Mouse (Mus musculus) natural killer cell, adult 2 months (primary cell): ENCODE results near the gene Tpcn2.
A peak's percentile ranks its signal among the peaks of the same experiment; 100 is the strongest.

Source experiments
- DNase-seq, 2 experiments: peaks; one replicate each; pipeline ENCODE4 v3.0.0; 2022; ENCODE audit warnings: low spot score in 2 of 2

The Tpcn2 gene

DNA sequence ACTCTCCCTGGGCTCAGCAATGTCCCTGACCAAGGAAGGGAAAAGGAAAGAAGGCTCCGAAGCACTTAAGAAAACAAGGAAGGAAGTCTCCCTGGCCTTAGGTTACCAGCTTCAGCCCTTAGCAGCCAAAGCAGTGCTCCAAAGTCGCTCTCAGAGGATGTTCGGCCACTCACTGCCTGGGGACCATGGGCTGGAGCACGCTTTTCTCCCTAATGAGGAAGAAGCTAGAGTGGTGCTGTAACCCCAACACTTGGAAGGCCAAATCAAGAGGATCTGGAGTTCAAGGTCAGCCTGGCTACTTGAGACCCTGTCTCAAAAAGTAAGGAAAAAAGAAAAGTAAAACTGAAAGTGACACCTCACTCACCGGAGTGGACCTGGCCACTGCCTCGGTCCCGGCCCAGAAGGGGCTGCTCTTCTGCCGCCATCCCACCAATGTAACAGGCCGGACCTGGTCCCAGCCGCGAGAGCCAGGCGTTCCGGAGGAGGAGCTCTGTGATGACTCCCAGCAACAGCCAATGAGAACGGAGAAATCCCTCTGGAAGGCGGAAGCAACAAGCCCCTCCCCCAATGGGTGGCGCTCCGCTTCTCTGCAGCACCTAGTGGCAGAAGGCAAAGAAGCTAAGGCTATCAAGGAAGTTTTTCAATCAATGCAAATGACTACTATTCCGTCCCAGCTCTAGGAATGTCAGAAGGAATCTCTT, at the start of gene Tpcn2:
Gene Tpcn2 (minus strand): TSS at position 525 of the 701 bp plus-strand sequence.
- DNase-seq, result peak; percentile 81 to 85

GRCm38 (mm10) chr7:145332376-145333041, 48.7 kb upstream of the Tpcn2 start:
- no peak for DNase-seq

GRCm38 (mm10) chr7:145330641-145331040, 46.8 kb upstream of the Tpcn2 start:
- DNase-seq, result no peak

- no peak for DNase-seq
Measured at GRCm38 (mm10) chr7:145329982-145330381, 46.2 kb upstream of the Tpcn2 start.

- DNase-seq, result no peak
Measured at GRCm38 (mm10) chr7:145325697-145326096, 41.9 kb upstream of the Tpcn2 start.

DNA sequence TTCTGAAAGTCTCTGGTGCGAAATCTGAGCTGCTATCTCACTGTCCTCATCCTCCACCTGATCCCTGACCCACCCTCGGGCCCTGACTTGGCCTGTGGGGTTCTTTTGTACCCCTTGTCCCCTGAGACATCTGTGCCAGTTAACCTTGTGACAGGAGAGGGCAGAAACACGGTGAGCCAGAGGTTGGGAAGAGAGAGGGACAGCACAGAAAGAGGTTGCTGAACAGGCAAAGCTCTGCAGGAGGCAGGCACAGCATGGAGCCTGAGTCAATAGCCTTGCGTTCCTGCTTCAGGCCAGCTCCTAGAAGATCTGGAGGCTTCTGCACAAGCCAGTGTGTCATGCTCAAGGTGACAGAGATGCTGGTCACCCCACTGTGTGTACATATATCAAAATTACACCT, 39.8 kb upstream of the Tpcn2 start:
- no peak for DNase-seq

DNA sequence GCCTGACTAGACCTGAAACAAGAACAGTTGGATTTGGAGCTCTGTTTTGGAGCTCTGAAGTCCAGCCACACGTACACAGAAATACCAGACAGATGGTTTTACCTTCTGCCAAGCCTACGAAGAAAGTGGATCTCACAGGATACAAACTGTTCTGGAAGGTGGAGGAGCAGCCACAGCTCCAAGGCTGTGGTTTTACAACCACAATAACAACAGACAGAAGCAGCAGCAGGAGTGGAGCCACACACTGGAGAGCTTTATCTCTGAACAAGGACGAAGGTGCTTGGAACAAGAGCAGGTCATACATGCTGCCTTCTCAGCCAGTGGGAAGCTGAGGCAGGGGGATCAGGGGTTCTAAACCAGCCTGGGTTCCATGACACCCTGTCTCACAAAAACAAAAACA, 35.7 kb upstream of the Tpcn2 start:
- DNase-seq, result no peak

GRCm38 (mm10) chr7:145317522-145317921, 33.7 kb upstream of the Tpcn2 start:
- DNase-seq, result no peak

DNA sequence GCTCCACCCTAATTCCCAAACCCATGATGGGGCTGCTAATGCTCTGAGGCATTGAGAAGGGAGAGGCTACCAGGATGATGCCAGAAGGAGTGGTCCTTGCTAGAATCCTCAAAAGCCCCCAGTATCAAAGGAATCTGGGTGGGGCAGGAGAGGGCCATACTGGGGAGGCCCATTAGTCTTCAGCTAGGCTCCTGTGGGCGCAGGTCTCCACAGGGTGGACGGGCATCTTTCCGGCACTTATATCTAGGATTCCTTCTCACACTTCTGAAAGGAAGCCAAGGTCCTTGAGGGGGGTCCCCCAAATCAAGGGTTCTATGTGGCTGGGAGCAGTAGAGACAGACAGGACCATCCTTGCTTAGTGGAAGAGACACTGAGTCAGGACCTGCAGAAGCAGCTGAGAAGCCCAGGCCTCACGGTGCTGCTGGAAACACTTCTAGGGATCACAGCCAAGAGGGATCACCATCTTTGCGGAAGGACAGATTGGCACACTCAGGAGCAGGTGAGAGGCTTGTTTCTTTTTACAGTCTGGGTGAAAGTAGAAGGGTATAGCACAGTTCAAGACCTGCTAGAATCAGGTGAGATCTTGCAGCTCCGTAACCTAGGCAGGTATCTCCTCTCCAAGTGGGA, 31.1 kb upstream of the Tpcn2 start, which contains the start of gene Mrgprd:
Gene Mrgprd (plus strand): TSS at position 51 of the 627 bp plus-strand sequence.
- DNase-seq, result no peak

GRCm38 (mm10) chr7:145312137-145312536, 28.3 kb upstream of the Tpcn2 start:
- DNase-seq, result no peak

DNA sequence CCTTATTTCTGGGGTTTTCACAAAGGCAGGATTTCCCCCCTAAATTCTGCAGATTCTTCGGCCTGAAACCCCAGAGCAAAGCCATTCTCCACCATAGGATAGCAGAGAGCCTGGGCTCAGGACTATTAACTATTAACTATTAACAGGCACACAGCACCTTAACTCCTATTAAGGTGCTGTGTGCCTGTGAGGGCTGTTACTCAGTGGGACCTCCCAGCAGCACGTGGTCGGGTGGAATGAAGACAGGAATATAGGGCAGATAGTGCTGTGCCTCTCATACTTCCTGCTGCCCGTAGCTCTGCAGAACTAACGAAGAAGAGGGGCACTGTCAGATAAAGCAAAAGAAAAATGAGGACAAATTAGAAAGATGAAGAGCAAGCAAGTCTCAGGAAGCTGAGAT, 26.7 kb upstream of the Tpcn2 start:
- no peak for DNase-seq

DNA sequence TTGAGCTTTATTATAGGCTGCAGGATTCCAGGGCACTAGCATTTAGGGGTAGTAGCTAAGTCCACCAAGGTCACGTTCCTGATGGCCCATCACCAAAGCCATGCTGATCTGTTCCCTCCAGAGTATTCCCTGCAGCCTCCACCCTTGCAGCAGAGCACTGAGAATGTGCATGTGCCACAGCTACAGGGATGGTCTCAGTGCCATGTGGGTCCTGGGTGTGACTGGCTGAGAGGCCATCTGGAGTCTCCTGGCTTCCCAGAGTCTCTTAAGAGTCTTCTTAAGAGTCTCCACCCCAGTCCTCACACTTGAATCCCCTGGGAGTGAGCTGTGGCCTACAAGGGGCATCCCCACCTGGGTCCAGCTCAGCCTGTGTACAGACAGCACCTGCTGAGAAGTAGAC, 26.1 kb upstream of the Tpcn2 start:
- no peak for DNase-seq

DNA sequence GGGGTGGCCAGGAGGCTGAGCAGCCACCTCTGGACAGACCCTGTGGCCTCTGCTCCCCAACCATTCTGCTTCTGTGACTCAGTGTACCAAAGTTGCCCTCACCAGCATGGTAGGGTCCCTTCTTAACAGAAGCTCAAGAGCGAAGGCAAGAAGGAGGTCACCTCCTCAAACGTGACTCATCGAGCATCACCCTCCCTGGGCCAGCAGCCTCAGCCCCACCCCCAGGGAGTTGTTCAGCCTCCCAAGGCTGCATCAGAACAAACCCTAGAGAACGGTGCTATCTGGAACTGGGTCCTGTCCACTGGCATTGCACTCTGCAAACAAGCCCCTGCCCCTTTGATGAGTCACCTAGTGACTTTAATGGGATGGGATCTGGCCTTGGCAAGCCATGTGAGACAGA, 25.1 kb upstream of the Tpcn2 start:
- DNase-seq, result no peak

- no peak for DNase-seq
Measured at GRCm38 (mm10) chr7:145308061-145308675, 24.4 kb upstream of the Tpcn2 start.

DNA sequence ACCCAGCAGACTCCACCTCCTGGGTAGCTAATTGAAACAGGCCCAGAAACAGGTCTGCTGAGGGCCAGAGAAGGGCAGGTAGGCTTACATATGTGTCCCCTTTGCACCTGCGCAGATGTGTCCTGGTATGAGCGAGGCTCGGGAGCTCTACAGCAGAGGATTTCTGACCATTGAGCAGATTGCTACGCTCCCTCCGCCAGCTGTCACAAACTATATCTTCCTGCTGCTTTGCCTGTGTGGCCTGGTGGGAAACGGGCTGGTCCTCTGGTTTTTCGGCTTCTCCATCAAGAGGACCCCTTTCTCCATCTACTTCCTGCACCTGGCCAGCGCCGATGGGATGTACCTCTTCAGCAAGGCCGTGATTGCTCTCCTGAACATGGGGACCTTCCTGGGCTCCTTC, 23.8 kb upstream of the Tpcn2 start:
- no peak for DNase-seq

DNA sequence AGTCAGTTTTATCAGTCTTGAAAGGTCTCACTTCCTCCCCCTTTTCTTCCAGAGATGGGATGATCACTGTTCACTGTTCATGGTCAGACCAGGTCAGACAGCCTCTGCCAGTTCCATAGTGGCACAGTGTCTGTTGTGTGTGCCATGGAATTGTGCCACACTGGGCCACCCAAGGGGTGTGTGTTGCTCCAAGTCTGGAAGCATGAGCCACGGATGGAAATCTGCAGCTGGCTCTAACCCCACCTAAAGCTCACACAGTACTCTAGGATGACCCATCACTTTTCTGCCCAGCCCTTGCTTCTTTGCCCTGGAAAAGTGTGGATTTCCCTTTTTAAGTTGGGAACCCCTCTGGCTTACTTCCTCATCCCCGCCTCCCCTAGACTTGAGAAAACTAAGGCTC, 20.3 kb upstream of the Tpcn2 start:
- no peak for DNase-seq

GRCm38 (mm10) chr7:145302488-145303285, 18.9 kb upstream of the Tpcn2 start:
- DNase-seq, result no peak

DNA sequence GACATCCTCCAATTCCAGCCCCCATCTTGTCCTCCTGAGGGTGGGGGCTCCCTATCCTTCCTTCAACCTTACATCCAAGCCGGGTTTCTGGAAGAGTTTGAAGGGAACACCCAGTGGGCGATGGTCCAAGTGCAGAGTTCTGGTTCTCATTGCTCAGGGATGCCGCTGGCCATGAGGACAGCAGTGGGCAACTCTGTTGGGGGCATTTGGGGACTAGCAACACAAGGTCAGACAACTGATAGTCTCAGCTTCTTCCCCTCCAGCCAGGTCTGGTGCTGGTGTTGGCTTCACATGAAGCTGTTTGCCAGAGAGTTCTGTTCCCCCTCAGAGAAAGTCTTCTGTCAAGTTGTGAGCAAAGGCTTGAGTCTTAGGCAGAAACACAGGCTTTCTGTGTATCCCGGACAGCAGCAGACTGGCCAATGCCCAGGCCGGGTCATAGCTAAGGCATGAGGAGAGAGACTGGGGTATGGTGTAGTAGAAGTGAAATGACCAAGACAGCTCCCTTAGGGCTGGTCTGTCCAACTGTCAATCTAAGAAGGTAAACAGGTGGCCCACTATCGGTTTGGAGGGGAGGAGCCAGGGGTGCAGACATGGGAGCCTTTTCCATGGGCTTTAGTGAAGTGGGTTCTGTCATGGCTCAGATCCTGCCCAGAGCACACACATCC, 17.7 kb upstream of the Tpcn2 start:
- no peak for DNase-seq

DNA sequence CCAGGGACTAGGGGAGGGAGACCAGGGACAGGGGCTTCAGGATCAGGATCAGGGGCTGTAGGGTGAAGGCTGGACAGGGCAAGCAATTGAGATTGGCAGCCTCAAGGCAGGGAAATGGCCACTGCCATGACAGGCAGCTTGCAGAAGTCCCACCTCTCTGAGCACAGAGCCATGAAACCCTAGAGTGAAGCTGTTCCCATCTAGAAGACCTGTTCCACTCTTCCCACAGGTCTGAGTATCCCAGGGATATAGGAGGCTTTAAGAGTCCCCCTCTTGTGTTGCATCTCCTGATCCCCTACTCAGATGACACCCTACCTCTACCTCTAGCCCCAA, 17.2 kb upstream of the Tpcn2 start:
- no peak for DNase-seq

- DNase-seq, result no peak
Measured at GRCm38 (mm10) chr7:145300321-145301007, 16.7 kb upstream of the Tpcn2 start, which contains the start of gene Mrgprf. TSS of gene Mrgprf (plus strand) at chr7:145300828.
